Mouse (Mus musculus): ENCODE data around the gene Prkce.

DNA sequence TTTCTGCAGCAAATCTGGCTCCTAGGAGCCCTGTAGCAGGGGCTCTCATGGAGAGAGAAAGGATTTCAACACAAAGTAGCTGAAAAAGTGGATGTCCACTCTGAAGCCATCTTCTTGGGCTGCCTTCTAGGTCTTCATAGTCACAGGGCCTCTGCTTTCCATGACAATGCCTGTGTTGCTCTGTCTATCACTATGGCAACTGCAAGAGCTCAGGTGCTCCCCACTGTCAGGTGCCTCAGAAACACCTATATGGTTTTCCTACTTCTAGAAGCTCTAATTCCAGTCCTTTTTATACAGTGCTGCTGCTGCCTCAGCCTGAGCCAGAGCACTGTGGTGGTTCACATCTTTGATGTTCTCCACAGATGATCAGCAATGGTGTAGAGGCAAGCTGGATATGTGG, 229.5 kb downstream of the Prkce start:
- TF ChIP-seq POLR2A (IDR thresholded peaks at IDR 0.05; ENCODE audit: low read depth, low read length) (no peak), CTCF (IDR thresholded peaks at IDR 0.05; ENCODE audit: extremely low read depth, insufficient read length, insufficient replicate concordance, low read depth, low read length) (no peak)

Data from small intestine, adult 2 months (tissue).